Mouse (Mus musculus): ENCODE measurements around the gene As3mt. TPM values are rescaled to one million over a fixed set of nuclear protein-coding genes. Genes with fewer than 3 reads are reported as not detected.

Gene As3mt
- polyA plus RNA-seq, 1 experiment from 2014 or later, result 34.8 TPM

DNA sequence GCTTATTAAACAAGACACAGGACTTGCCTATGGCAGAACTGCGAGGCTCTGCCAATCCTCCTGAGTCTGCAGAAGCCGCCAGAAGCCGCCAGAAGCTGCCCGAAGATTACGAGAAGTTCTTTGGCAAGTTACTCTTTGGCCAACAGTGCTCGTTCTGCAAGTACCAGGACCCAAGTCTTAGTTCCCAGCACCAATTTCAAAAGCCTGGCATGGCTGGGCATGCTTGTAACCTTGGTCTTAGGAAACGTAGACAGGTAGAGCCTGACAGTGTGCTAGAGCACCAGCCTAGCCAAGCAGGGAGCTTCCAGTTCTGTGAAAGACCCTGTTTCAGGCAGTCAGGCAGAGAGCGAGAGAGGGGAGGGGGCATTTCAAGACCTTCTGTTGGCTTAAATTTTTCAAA lies 10.8 kb upstream of the As3mt start:
- WGBS, result 89% methylated on average over 8 of the region's 8 CpGs
- H3K4me1 ChIP-seq (replicated peaks; ENCODE audit: control insufficient read depth, insufficient read depth, low read length), result peaks cover 3% of the 10 kb centered on the region; the same call in 1 of the 2 replicates
- H3K27me3 ChIP-seq (ENCODE audit: control insufficient read depth, insufficient read depth, low read depth, low read length), result no peaks in the 10 kb centered on the region
- no peaks in the 10 kb centered on the region for H3K9me3 ChIP-seq (ENCODE audit: control insufficient read depth, low read length)
- no peak overlapping the region for H3K27ac ChIP-seq (ENCODE audit: low read length)
- no peak overlapping the region for H3K4me3 ChIP-seq (ENCODE audit: low read length)
- ATAC-seq (ENCODE audit: low read depth), result no peak
- no peak overlapping the region for H3K4me2 ChIP-seq (ENCODE audit: low read depth, low read length)
- H3K36me3 ChIP-seq (ENCODE audit: control insufficient read depth, insufficient read depth, low read length), result 0 out of 2 replicates have a peak, but pooled peaks cover 2% of the 10 kb centered on the region
- no peak overlapping the region for H3K9ac ChIP-seq (ENCODE audit: low read length)

DNA sequence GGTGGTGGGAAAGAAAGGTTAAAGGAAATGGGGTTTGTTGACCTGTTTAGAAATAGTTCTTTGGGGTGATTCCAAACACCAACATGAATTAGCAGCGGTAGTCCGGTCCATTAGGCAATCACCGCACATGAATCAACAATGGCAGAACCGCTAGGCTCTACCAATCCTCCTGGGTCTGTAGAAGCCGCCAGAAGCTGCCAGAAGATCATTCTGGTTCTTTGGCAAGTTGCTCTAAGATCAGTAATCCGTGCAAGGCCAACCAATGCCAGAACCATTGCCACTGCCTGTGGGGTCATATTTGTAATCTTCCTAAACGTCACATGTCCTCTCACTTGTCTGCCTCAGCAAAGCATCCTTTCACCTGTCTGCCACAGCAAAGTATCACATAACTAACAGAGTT lies 10.3 kb upstream of the As3mt start:
- Histone ChIP-seq H3K9ac (ENCODE audit: low read length) (no peak overlapping the region), H3K36me3 (ENCODE audit: control insufficient read depth, insufficient read depth, low read length) (0 out of 2 replicates have a peak, but pooled peaks cover 2% of the 10 kb centered on the region), H3K4me3 (ENCODE audit: low read length) (no peak overlapping the region), H3K27ac (ENCODE audit: low read length) (no peak overlapping the region), H3K9me3 (ENCODE audit: control insufficient read depth, low read length) (no peaks in the 10 kb centered on the region), H3K4me1 (replicated peaks; ENCODE audit: control insufficient read depth, insufficient read depth, low read length) (peaks cover 3% of the 10 kb centered on the region; the same call in 1 of the 2 replicates), H3K4me2 (ENCODE audit: low read depth, low read length) (no peak overlapping the region), H3K27me3 (ENCODE audit: control insufficient read depth, insufficient read depth, low read depth, low read length) (no peaks in the 10 kb centered on the region)
- WGBS, result 89% methylated on average over 7 of the region's 7 CpGs
- no peak for ATAC-seq (ENCODE audit: low read depth)

DNA sequence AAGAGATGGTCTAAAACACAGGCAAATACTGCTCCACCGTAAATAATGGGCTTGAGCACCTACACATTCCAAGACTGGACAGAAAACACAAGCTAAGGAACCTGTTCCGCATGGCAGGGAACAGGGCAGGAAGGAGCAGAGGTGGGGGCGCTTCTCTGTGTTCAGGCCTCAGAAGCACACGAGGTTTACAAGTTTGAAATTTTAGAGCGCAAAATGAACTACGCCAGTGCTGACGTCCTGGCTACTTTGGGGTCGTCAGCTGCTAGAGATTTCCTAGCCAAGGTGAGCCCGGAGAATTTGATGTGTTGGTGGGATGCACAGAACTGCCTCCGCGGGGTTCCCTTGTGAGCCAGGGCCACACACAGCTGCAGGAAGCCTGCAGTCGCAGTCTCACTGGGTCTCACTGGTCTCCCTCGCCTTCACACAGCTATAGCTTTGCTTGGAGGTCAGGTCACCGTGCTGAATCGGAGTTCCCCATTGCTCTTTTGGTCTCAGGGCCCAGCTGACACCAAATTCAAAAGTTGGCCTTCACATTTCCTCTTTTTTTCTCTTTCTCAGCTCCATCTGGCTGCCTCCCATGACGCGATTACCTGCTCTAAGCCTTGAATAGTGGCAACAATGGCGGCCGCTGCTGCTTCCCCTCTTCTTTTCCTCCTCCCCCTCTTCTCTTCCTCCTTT lies 9.3 kb upstream of the As3mt start:
- no peak for ATAC-seq (ENCODE audit: low read depth)
- H3K36me3 ChIP-seq (ENCODE audit: control insufficient read depth, insufficient read depth, low read length), result 0 out of 2 replicates have a peak, but pooled peaks cover 2% of the 10 kb centered on the region
- H3K4me2 ChIP-seq (ENCODE audit: low read depth, low read length), result no peak overlapping the region
- no peak overlapping the region for H3K4me3 ChIP-seq (ENCODE audit: low read length)
- no peak overlapping the region for H3K27ac ChIP-seq (ENCODE audit: low read length)
- 51% methylated on average over 19 of the region's 19 CpGs for WGBS
- H3K9me3 ChIP-seq (ENCODE audit: control insufficient read depth, low read length), result no peaks in the 10 kb centered on the region
- no peaks in the 10 kb centered on the region for H3K27me3 ChIP-seq (ENCODE audit: control insufficient read depth, insufficient read depth, low read depth, low read length)
- H3K4me1 ChIP-seq (replicated peaks; ENCODE audit: control insufficient read depth, insufficient read depth, low read length), result peaks cover 3% of the 10 kb centered on the region; the same call in 1 of the 2 replicates
- H3K9ac ChIP-seq (ENCODE audit: low read length), result no peak overlapping the region

DNA sequence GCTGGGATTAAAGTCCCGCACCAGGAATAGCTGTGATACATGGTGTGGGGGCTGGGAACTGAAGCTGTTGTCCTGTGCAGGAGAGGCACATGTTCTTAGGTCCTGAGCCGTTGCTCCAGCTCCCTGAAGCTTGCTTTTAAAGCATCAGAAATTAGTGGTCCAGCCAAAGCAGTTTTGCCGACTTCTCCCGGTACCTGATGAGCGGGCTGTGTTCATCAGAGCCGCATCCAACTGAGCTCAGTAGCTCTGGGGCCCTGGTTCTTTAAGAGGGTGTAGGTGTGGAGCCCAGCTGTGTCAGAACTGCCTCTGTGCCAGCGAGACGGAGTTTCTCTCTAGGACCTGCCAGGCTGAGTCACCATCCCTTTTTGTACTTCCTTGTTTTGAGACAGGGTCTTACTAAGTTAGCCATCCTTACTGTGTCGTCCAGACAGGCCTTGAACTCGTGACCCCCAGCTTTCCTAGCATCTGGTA lies 8.2 kb upstream of the As3mt start:
- Histone ChIP-seq H3K27ac (ENCODE audit: low read length) (no peak overlapping the region), H3K9ac (ENCODE audit: low read length) (no peak overlapping the region), H3K4me1 (replicated peaks; ENCODE audit: control insufficient read depth, insufficient read depth, low read length) (no peaks in the 10 kb centered on the region), H3K4me2 (ENCODE audit: low read depth, low read length) (no peak overlapping the region), H3K4me3 (ENCODE audit: low read length) (no peak overlapping the region), H3K9me3 (ENCODE audit: control insufficient read depth, low read length) (no peaks in the 10 kb centered on the region), H3K27me3 (ENCODE audit: control insufficient read depth, insufficient read depth, low read depth, low read length) (no peaks in the 10 kb centered on the region), H3K36me3 (ENCODE audit: control insufficient read depth, insufficient read depth, low read length) (0 out of 2 replicates have a peak, but pooled peaks cover 2% of the 10 kb centered on the region)
- no peak for ATAC-seq (ENCODE audit: low read depth)
- WGBS, result 69% methylated on average over 10 of the region's 10 CpGs

DNA sequence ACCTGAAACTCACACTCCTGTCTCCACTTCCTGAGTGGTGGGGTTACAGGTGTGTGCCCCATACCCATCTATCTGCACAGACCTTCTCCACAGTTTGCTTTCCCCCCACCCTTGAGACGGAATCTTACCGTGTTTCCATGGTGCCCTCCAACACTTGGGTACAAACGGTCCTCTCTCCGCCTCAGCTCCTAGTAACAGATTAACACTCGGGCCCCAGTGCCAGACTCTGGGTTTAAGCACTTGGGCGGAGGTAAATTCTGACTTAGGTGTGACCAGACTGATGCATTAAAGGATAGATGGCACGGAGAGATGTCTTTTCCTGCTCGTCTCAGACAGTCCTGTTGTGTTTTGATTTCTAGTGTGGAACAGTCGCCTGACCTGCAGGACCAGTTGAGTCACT lies 6.1 kb upstream of the As3mt start:
- 62% methylated on average over 9 of the region's 9 CpGs for WGBS
- H3K27ac ChIP-seq (ENCODE audit: low read length), result no peak overlapping the region
- H3K36me3 ChIP-seq (ENCODE audit: control insufficient read depth, insufficient read depth, low read length), result 0 out of 2 replicates have a peak, but pooled peaks cover 2% of the 10 kb centered on the region
- no peaks in the 10 kb centered on the region for H3K4me1 ChIP-seq (replicated peaks; ENCODE audit: control insufficient read depth, insufficient read depth, low read length)
- no peaks in the 10 kb centered on the region for H3K27me3 ChIP-seq (ENCODE audit: control insufficient read depth, insufficient read depth, low read depth, low read length)
- no peaks in the 10 kb centered on the region for H3K9me3 ChIP-seq (ENCODE audit: control insufficient read depth, low read length)
- H3K9ac ChIP-seq (ENCODE audit: low read length), result no peak overlapping the region
- no peak overlapping the region for H3K4me3 ChIP-seq (ENCODE audit: low read length)
- H3K4me2 ChIP-seq (ENCODE audit: low read depth, low read length), result no peak overlapping the region
- no peak for ATAC-seq (ENCODE audit: low read depth)

DNA sequence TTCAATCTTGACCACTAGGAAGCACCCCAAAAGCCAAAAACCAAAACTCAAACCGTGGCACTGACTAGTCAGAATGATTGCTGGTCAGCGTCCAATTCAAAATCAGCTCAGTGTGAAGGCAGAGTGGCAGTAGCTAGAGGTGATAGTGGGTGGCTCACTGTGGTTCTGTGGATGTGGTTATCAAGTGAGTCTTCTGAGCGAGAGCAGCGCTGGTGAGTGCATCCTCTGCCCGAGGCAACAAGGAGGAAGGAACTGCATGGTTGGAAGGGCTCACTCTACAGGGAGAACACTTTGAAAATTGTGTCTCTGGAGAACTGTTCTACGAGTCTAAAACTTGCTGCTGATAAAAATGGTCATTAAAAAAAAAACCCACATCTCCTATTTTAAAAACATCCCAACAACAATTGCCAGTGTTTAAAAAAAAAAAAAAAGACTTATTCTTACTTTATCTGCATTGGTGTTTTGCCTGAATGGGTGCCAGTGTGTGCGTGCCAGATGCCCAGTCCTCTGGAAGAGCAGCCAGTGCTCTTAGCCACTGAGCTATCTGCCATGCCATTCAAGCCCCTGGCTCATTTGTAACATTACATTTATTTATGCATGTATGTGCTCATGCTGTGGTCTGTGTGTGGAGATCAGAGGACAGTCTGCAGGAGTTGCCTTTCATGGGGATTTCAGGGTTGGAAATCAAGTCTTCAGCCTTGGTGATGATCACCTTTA lies 1.3 kb upstream of the As3mt start:
- H3K27me3 ChIP-seq (ENCODE audit: control insufficient read depth, insufficient read depth, low read depth, low read length), result no peaks in the 10 kb centered on the region
- H3K9ac ChIP-seq (ENCODE audit: low read length), result no peak overlapping the region
- H3K27ac ChIP-seq (ENCODE audit: low read length), result no peak overlapping the region
- no peak for ATAC-seq (ENCODE audit: low read depth)
- no peak overlapping the region for H3K4me3 ChIP-seq (ENCODE audit: low read length)
- H3K36me3 ChIP-seq (ENCODE audit: control insufficient read depth, insufficient read depth, low read length), result 0 out of 2 replicates have a peak, but pooled peaks cover 2% of the 10 kb centered on the region
- H3K4me2 ChIP-seq (ENCODE audit: low read depth, low read length), result no peak overlapping the region
- WGBS, result 52% methylated on average over 7 of the region's 7 CpGs
- H3K9me3 ChIP-seq (ENCODE audit: control insufficient read depth, low read length), result no peaks in the 10 kb centered on the region
- H3K4me1 ChIP-seq (replicated peaks; ENCODE audit: control insufficient read depth, insufficient read depth, low read length), result peaks cover 7% of the 10 kb centered on the region

DNA sequence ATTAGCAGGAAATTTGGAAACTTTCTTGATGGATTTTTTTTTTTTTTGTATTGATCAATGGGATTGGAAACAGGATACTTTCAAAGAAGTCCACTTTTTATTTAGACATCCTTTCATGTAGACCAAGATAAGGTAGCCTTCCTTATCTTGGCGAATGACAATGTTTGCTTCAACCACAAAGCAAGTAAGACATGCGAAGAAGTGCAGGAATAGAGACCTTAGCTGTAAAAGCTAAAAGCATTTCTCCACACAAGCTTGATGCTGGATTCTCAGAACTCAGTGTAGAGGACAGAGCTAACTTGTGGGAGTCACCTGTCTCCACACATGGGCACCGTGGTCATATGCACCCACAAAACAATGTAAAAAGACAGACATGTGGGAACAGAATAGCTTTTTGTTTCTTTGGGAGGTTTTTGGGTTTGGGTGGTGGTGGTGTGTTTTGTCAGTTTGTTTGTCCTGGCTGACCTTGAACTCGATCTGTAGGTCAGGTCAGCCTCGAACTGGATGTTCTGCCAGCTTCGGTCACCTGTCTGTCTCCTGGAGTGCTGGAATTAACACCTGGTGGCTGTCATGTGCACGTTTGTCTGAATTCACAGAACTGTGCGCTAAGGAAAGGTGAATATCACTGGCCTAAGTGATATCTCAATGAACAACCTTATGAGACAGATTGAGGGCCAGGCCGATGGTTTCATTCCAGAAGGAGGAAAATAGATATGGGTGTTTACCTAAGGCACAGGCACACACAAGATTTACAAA lies 540 bp upstream of the As3mt start:
- Histone ChIP-seq H3K9ac (ENCODE audit: low read length) (peak overlapping the region; percentile 77), H3K36me3 (ENCODE audit: control insufficient read depth, insufficient read depth, low read length) (no peaks in the 10 kb centered on the region), H3K27ac (ENCODE audit: low read length) (no peak overlapping the region), H3K4me3 (ENCODE audit: low read length) (peak overlapping the region; percentile 60), H3K4me2 (ENCODE audit: low read depth, low read length) (peak overlapping the region; percentile 90), H3K9me3 (ENCODE audit: control insufficient read depth, low read length) (no peaks in the 10 kb centered on the region), H3K4me1 (replicated peaks; ENCODE audit: control insufficient read depth, insufficient read depth, low read length) (peaks cover 7% of the 10 kb centered on the region), H3K27me3 (ENCODE audit: control insufficient read depth, insufficient read depth, low read depth, low read length) (no peaks in the 10 kb centered on the region)
- ATAC-seq (ENCODE audit: low read depth), result no peak
- 54% methylated on average over 9 of the region's 9 CpGs for WGBS

DNA sequence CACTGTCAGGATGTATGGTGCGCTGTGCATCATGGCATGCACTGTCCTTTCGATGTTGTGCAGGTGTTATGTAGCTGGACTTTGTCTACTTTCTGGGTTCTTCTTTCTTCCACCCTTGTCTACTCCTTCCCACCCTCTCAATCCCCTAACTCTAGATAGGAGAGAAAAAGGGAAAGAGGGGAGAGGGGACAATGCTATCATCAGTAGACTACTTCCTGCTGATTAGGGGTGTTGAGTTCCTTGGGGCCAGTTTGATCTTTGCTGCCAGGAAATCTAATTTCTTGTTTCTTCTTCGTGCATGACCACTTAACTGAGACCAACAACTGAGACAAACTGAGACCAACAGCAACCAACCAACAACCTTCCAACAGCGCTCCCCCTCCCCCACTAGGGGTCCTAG lies 3.4 kb downstream of the As3mt start:
- WGBS, result 81% methylated on average over 4 of the region's 4 CpGs
- no peak for ATAC-seq (ENCODE audit: low read depth)

DNA sequence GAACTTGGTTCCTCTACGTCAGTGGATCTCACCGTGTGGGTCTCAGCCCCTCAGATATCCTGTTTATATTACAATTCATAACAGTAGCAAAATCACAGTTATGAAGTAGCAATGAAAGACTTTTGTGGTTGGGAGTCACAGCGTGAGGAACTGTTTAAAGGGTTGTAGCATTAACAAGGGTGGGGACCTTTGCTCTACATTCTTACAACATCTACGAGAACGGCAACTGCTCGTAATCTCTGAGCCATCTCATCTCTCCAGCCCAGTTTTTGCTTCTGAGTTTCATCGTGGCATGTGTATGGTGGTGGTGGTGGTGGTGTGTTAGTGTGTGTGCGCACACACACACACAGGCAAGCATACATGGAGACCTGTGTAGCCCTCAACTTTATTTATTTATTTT lies 7.0 kb downstream of the As3mt start:
- no peak overlapping the region for H3K27ac ChIP-seq (ENCODE audit: low read length)
- 67% methylated on average over 8 of the region's 8 CpGs for WGBS
- H3K4me2 ChIP-seq (ENCODE audit: low read depth, low read length), result no peak overlapping the region

More for the DNA sequence above, 3.4 kb downstream of the As3mt start:
- Histone ChIP-seq H3K4me2 (ENCODE audit: low read depth, low read length) (no peak overlapping the region), H3K4me1 (replicated peaks; ENCODE audit: control insufficient read depth, insufficient read depth, low read length) (peaks cover 7% of the 10 kb centered on the region), H3K9ac (ENCODE audit: low read length) (no peak overlapping the region), H3K27ac (ENCODE audit: low read length) (no peak overlapping the region), H3K4me3 (ENCODE audit: low read length) (no peak overlapping the region), H3K36me3 (ENCODE audit: control insufficient read depth, insufficient read depth, low read length) (no peaks in the 10 kb centered on the region), H3K27me3 (ENCODE audit: control insufficient read depth, insufficient read depth, low read depth, low read length) (no peaks in the 10 kb centered on the region), H3K9me3 (ENCODE audit: control insufficient read depth, low read length) (no peaks in the 10 kb centered on the region)

More for the DNA sequence above, 7.0 kb downstream of the As3mt start:
- Histone ChIP-seq H3K4me3 (ENCODE audit: low read length) (no peak overlapping the region), H3K27me3 (ENCODE audit: control insufficient read depth, insufficient read depth, low read depth, low read length) (no peaks in the 10 kb centered on the region), H3K36me3 (ENCODE audit: control insufficient read depth, insufficient read depth, low read length) (peaks cover 4% of the 10 kb centered on the region; the same call in 1 of the 2 replicates), H3K4me1 (replicated peaks; ENCODE audit: control insufficient read depth, insufficient read depth, low read length) (no peaks in the 10 kb centered on the region), H3K9me3 (ENCODE audit: control insufficient read depth, low read length) (no peaks in the 10 kb centered on the region), H3K9ac (ENCODE audit: low read length) (no peak overlapping the region)
- no peak for ATAC-seq (ENCODE audit: low read depth)
